8 mouse cellular contexts compared by ENCODE assay signal in the genomic region with DNA sequence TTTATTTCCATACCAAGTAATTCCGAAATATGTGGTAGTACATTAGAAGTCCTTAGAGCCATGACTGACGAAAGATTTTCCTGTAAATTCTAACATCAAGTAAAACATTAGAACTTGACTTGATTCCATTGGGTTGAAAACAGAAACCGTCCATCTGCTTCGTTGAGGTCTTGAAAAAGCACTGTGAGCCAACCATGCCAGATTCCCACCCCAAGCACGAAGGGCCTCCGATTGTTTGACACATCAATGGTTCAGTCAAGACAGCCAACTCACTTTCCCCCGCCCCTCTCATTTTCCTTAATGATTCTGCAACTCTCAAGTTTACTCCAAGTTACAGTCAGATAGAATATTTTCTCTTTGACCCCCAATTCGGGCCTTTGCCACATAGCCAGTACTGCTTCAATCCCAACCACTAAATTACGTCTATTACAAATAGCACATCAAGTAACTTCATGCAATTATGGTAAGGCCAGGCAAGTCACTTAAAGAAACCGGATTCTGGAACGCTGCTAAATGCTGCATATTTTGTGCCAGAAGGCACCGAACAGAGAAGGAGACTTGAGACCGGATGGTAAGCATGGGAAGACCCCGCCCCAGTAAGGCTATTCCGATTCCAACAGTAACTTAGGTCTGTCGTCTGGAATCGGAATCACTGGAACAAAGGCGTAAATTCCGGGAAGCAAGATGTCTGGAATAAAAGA. TPM values are rescaled to one million over a fixed set of nuclear protein-coding genes. Genes with fewer than 3 reads are reported as not detected.
DNase-seq lines count a peak whose midpoint lies in the region; ATAC-seq and TF ChIP-seq lines count a peak whose summit lies in the region.

No protein-coding gene starts in this region.

- H3K27me3 ChIP-seq in kidney, embryonic 14.5 days (ENCODE audit: control insufficient read depth, insufficient read depth, low read length), result no peaks in the 10 kb centered on the region
- no peaks in the 10 kb centered on the region for H3K27me3 ChIP-seq in intestine, embryonic 15.5 days (replicated peaks)
- H3K27me3 ChIP-seq in lung, postnatal 0 days (replicated peaks; ENCODE audit: insufficient read depth, low read length), result no peaks in the 10 kb centered on the region
- H3K27me3 ChIP-seq in small intestine, adult 2 months (ENCODE audit: control insufficient read depth, insufficient read depth, low read length), result no peaks in the 10 kb centered on the region

- 2% methylated on average over 19 of the region's 19 CpGs for WGBS in kidney, embryonic 14.5 days
- 2% methylated on average over 19 of the region's 19 CpGs for WGBS in intestine, embryonic 15.5 days
- WGBS in lung, postnatal 0 days, result 1% methylated on average over 19 of the region's 19 CpGs
- under 1% methylated on average over 19 of the region's 19 CpGs for WGBS in small intestine, adult 2 months

- no peaks in the 10 kb centered on the region for H3K9me3 ChIP-seq in kidney, embryonic 14.5 days (ENCODE audit: control insufficient read depth, low read length)
- no peaks in the 10 kb centered on the region for H3K9me3 ChIP-seq in intestine, embryonic 15.5 days
- no peaks in the 10 kb centered on the region for H3K9me3 ChIP-seq in lung, postnatal 0 days (ENCODE audit: low read length)

- H3K9ac ChIP-seq in kidney, embryonic 14.5 days (ENCODE audit: low read depth, low read length), result peak overlapping the region; percentile 76
- peak overlapping the region; percentile 76 for H3K9ac ChIP-seq in intestine, embryonic 15.5 days
- peak overlapping the region; percentile 83 for H3K9ac ChIP-seq in lung, postnatal 0 days (replicated peaks; ENCODE audit: low read depth)

- H3K27ac ChIP-seq in kidney, embryonic 14.5 days (ENCODE audit: low read depth, low read length), result peak overlapping the region; percentile 93
- peak overlapping the region; percentile 98 for H3K27ac ChIP-seq in intestine, embryonic 15.5 days
- peak overlapping the region; percentile 99 for H3K27ac ChIP-seq in lung, postnatal 0 days (ENCODE audit: low read length)
- peak overlapping the region; percentile 86 for H3K27ac ChIP-seq in small intestine, adult 2 months (ENCODE audit: insufficient read depth, low read depth, low read length)

- no peak for TF ChIP-seq CTCF in lung, postnatal 0 days (IDR thresholded peaks at IDR 0.05)
- TF ChIP-seq CTCF in small intestine, adult 2 months (IDR thresholded peaks at IDR 0.05; ENCODE audit: extremely low read depth, insufficient read length, insufficient replicate concordance, low read depth, low read length), result no peak

- peak overlapping the region; percentile 83 for H3K4me2 ChIP-seq in kidney, embryonic 14.5 days (replicated peaks; ENCODE audit: low read depth, low read length)
- peak overlapping the region; percentile 72 for H3K4me2 ChIP-seq in intestine, embryonic 15.5 days (replicated peaks)
- H3K4me2 ChIP-seq in lung, postnatal 0 days (replicated peaks; ENCODE audit: low read depth, low read length), result peak overlapping the region; percentile 60

- H3K4me1 ChIP-seq in kidney, embryonic 14.5 days (ENCODE audit: control insufficient read depth, insufficient read depth, low read length), result peaks cover 9% of the 10 kb centered on the region
- no peaks in the 10 kb centered on the region; the same call in 1 of the 2 replicates for H3K4me1 ChIP-seq in intestine, embryonic 15.5 days (replicated peaks)
- peaks cover 11% of the 10 kb centered on the region; the same call in 1 of the 2 replicates for H3K4me1 ChIP-seq in lung, postnatal 0 days (ENCODE audit: insufficient read depth, low read depth, low read length)
- H3K4me1 ChIP-seq in small intestine, adult 2 months (ENCODE audit: control insufficient read depth, insufficient read depth, insufficient read length, low read length), result peaks cover 8% of the 10 kb centered on the region; the same call in 1 of the 2 replicates

- no peak for DNase-seq in kidney, postnatal 25 days
- peak; percentile 31 for DNase-seq in Muller cell, postnatal 12 days (ENCODE audit: inconsistent ontology term)
- DNase-seq in lung, postnatal 0 days (ENCODE audit: low spot score), result peak; percentile 43
- no peak for DNase-seq in urinary bladder, postnatal 10 days (ENCODE audit: low spot score)

- no peak for TF ChIP-seq POLR2A in small intestine, adult 2 months (IDR thresholded peaks at IDR 0.05; ENCODE audit: low read depth, low read length)

- no peaks in the 10 kb centered on the region for H3K36me3 ChIP-seq in kidney, embryonic 14.5 days (ENCODE audit: control insufficient read depth, insufficient read depth, low read length)
- no peaks in the 10 kb centered on the region for H3K36me3 ChIP-seq in intestine, embryonic 15.5 days
- H3K36me3 ChIP-seq in lung, postnatal 0 days (ENCODE audit: insufficient read depth, low read length), result no peaks in the 10 kb centered on the region
- H3K36me3 ChIP-seq in small intestine, adult 2 months (ENCODE audit: control insufficient read depth, insufficient read depth, low read length), result no peaks in the 10 kb centered on the region

- ATAC-seq in kidney, embryonic 14.5 days (ENCODE audit: low FRiP score, low TSS enrichment), result no peak
- peak; percentile 57 for ATAC-seq in erythroblast, adult 5-6 weeks (replicated peaks; ENCODE audit: low FRiP score, poor library complexity, severe bottlenecking)
- no peak for ATAC-seq in intestine, embryonic 15.5 days
- ATAC-seq in lung, postnatal 0 days, result no peak

- peak overlapping the region; percentile 88 for H3K4me3 ChIP-seq in kidney, embryonic 14.5 days (ENCODE audit: low read length)
- H3K4me3 ChIP-seq in intestine, embryonic 15.5 days (replicated peaks), result peak overlapping the region; percentile 76
- H3K4me3 ChIP-seq in lung, postnatal 0 days (ENCODE audit: low read depth, low read length), result peak overlapping the region; percentile 83
- H3K4me3 ChIP-seq in small intestine, adult 2 months (ENCODE audit: low read depth, low read length), result peak overlapping the region; percentile 74

- no peak for TF ChIP-seq EP300 in lung, postnatal 0 days (IDR thresholded peaks at IDR 0.05)

RNA-seq across cellular contexts. Expression of a gene that starts 1.1 kb away (rescaled TPM):
- 64.1 and 84.5 TPM in 2 replicates for polyA plus RNA-seq in kidney, embryonic 14.5 days (2014; fragmentation: Nextera tagmentation; extraction: Ambion mirVana)
- total RNA-seq in erythroblast, adult 5-6 weeks (2015; ENCODE audit: low replicate concordance), result 121 and 138 TPM in 2 replicates
- total RNA-seq in erythroblast, adult 5-6 weeks (2017; ENCODE audit: low replicate concordance), result 157 and 179 TPM in 2 replicates
- 68.7 and 75.2 TPM in 2 replicates for polyA plus RNA-seq in intestine, embryonic 15.5 days (2015; fragmentation: Nextera tagmentation; extraction: Ambion mirVana)
- polyA plus RNA-seq in lung, postnatal 0 days (2015; fragmentation: Nextera tagmentation; extraction: Ambion mirVana), result 58.4 and 65.4 TPM in 2 replicates
- polyA plus RNA-seq in small intestine, adult 2 months (2012; rRNA removed), result 10.5 and 21.4 TPM in 2 replicates

RNA-seq across cellular contexts. Expression of a gene that starts 56.2 kb away (rescaled TPM):
- 8.3 and 10.5 TPM in 2 replicates for polyA plus RNA-seq in kidney, embryonic 14.5 days (2014; fragmentation: Nextera tagmentation; extraction: Ambion mirVana)
- not detected in 2 replicates for total RNA-seq in erythroblast, adult 5-6 weeks (2015; ENCODE audit: low replicate concordance)
- total RNA-seq in erythroblast, adult 5-6 weeks (2017; ENCODE audit: low replicate concordance), result 1.5 and 1.8 TPM in 2 replicates
- polyA plus RNA-seq in intestine, embryonic 15.5 days (2015; fragmentation: Nextera tagmentation; extraction: Ambion mirVana), result 8.1 and 8.7 TPM in 2 replicates
- 5.6 and 5.9 TPM in 2 replicates for polyA plus RNA-seq in lung, postnatal 0 days (2015; fragmentation: Nextera tagmentation; extraction: Ambion mirVana)
- polyA plus RNA-seq in small intestine, adult 2 months (2012; rRNA removed), result 1.5 and 2.1 TPM in 2 replicates

Comparison
In these comparisons a context has a peak if more than half of its experiments do, and no peak if none do; other contexts are left out.
1. DNase-seq: peak in Muller cell, postnatal 12 days (single experiment) and lung, postnatal 0 days (single experiment); none in kidney, postnatal 25 days (0 of 2) and urinary bladder, postnatal 10 days (single experiment).
2. Peak in every context shown above with its lines, with median percentiles within 50 percentile points of each other: H3K27ac ChIP-seq, H3K4me2 ChIP-seq, H3K4me3 ChIP-seq and H3K9ac ChIP-seq.